Mouse (Mus musculus) embryonic facial prominence, embryonic 10.5 days (tissue): ENCODE measurements around the gene Nrn1l. TPM values are rescaled to one million over a fixed set of nuclear protein-coding genes. Genes with fewer than 3 reads are reported as not detected.

ENCODE experiments used
- DNase-seq: peaks from one replicate; pipeline ENCODE4 v3.0.0-alpha.2; 2017; ENCODE audit warnings: low spot score
- H3K27ac ChIP-seq: fragments of 300-500 bp; sonication (generic); replicated peaks from 2 replicates; pipeline ENCODE4 v1.5.1; 2016; ENCODE audit warnings: mild to moderate bottlenecking
- H3K27me3 ChIP-seq: fragments of 300-500 bp; sonication (generic); replicated peaks from 2 replicates; pipeline ENCODE4 v1.6.1; 2016; ENCODE audit warnings: low read depth, mild to moderate bottlenecking; ENCODE audit not compliant: poor library complexity, severe bottlenecking
- H3K36me3 ChIP-seq: fragments of 300-500 bp; sonication (generic); replicated peaks from 2 replicates; pipeline ENCODE4 v1.6.1; 2016; ENCODE audit warnings: mild to moderate bottlenecking, moderate library complexity
- H3K4me1 ChIP-seq: fragments of 300-500 bp; sonication (generic); 2 replicates; pipeline ENCODE4 v1.6.1; 2016
- H3K4me3 ChIP-seq: fragments of 300-500 bp; sonication (generic); 2 replicates; pipeline ENCODE4 v1.5.1; 2016; ENCODE audit warnings: mild to moderate bottlenecking, moderate library complexity
- H3K9me3 ChIP-seq: fragments of 300-500 bp; sonication (generic); 2 replicates; pipeline ENCODE4 v1.6.1; 2016; ENCODE audit warnings: mild to moderate bottlenecking
- WGBS: fragments of 180-500 bp; shearing (Covaris S2); methylation state at CpG from one replicate; pipeline ENCODE4 v1.1.7; 2016; 5-methylcytosine and 5-hydroxymethylcytosine counted together
- polyA plus RNA-seq: library from polyadenylated mRNA; unstranded; fragments of >200 nt; fragmentation: Nextera tagmentation; extraction: Ambion mirVana; gene quantifications from 2 replicates; pipeline ENCODE4 v1.2.1, GENCODE M21; 2016

Nrn1l gene
- polyA plus RNA-seq, 1 experiment from 2014 or later, result 0.54 TPM

DNA sequence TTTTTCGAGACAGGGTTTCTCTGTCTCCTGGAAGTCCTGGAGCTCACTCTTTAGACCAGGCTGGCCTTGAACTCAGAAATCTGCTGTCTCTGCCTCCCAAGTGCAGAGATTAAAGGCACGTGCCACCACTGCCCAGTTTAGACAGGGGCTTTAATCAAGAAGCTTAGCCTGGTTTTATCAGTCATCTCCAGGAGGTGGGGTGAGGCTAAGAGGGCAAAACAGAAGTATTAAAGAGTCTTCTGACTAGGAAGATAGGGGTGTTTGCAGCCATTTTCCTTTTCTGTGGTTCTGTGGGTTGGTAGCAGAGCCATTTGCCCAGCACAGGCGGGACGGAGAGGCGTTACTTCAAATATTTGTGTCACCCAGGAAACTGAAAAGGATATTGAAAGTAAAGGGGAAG lies 34.1 kb upstream of the Nrn1l start:
- H3K4me3 ChIP-seq, result peak overlapping the region; percentile 99; the same call in 1 of the 2 replicates

DNA sequence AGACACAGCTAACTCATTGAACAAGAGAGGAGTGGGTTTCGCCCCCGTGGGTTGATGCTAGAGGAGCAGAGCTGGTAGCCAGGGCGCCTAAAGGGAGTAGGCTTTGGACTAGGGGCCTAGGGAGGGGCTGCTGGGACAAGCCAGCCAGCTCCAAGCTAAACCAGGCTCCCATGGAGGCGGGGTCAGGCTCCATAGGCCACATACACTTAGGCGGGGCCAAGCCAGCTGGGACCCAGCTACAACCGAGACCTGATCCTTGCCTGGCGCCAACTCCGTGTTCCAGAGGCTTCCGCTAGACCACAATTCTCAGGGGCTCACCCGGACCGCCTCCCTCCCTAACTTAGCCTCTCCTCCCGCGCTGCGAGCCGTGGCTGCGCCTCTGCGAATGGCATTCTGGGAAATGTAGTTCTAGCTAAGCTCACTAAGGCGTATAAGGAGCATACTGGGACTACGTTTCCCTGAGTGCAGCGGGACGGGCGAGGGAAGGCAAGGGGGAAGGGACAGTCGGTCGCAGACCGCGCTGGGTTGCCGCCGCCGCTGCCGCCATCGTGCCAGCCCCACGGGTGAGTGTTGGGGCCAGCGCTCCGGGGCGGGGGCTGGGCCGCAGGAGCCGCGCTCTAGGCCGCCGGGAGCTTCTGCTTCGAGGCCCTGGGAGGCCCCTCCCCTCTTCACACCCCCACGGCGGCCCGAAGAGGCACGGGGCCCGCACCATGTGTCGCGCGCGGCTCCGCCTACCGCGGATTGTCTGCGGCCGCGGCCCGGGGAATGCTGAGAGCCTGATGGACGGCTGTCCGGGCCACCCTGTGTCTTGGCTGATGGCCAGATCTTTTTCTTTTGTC lies 33.0 kb upstream of the Nrn1l start, which contains the start of gene Nutf2:
Gene Nutf2, plus strand, starts transcription at position 438 of the 839 bp plus-strand sequence.
- H3K36me3 ChIP-seq, result peaks cover 51% of the 10 kb centered on the region
- under 1% methylated on average over 59 of the region's 59 CpGs for WGBS
- H3K27ac ChIP-seq, result peak within 1 kb of the TSS; percentile 99

More for the DNA sequence above, 34.1 kb upstream of the Nrn1l start:
- H3K27me3 ChIP-seq, result no peaks in the 10 kb centered on the region
- DNase-seq, result no peak
- no peaks in the 10 kb centered on the region for H3K9me3 ChIP-seq
- peaks cover 42% of the 10 kb centered on the region for H3K36me3 ChIP-seq
- H3K27ac ChIP-seq, result peak overlapping the region; percentile 99
- peaks cover 76% of the 10 kb centered on the region for H3K4me1 ChIP-seq
- WGBS, result 83% methylated on average over 5 of the region's 5 CpGs

GRCm38 (mm10) chr8:105861951-105862350 lies 31.4 kb upstream of the Nrn1l start:
- Histone ChIP-seq H3K9me3 (no peaks in the 10 kb centered on the region), H3K36me3 (peaks cover 66% of the 10 kb centered on the region), H3K27ac (peak overlapping the region; percentile 99; the same call in 1 of the 2 replicates), H3K27me3 (no peaks in the 10 kb centered on the region), H3K4me1 (peaks cover 55% of the 10 kb centered on the region), H3K4me3 (peak overlapping the region; percentile 99)
- 3% methylated on average over 1 of the region's 1 CpGs for WGBS
- DNase-seq, result peak; percentile 15

More for the DNA sequence above, 33.0 kb upstream of the Nrn1l start, which contains the start of gene Nutf2:
- H3K27me3 ChIP-seq, result no peaks in the 10 kb centered on the region
- H3K4me1 ChIP-seq, result peaks cover 71% of the 10 kb centered on the region
- peak; percentile 98 for DNase-seq
- H3K9me3 ChIP-seq, result no peaks in the 10 kb centered on the region
- H3K4me3 ChIP-seq, result peak within 1 kb of the TSS; percentile 99

- no peak for DNase-seq
- Histone ChIP-seq H3K27ac (no peak overlapping the region), H3K4me1 (peaks cover 25% of the 10 kb centered on the region), H3K27me3 (no peaks in the 10 kb centered on the region), H3K9me3 (no peaks in the 10 kb centered on the region), H3K4me3 (no peak overlapping the region), H3K36me3 (peaks cover 92% of the 10 kb centered on the region)
- WGBS, result 84% methylated on average over 6 of the region's 6 CpGs
Measured at GRCm38 (mm10) chr8:105866364-105867029, 26.9 kb upstream of the Nrn1l start.

- Histone ChIP-seq H3K4me3 (no peak overlapping the region), H3K4me1 (no peaks in the 10 kb centered on the region), H3K27me3 (no peaks in the 10 kb centered on the region), H3K36me3 (peaks cover 95% of the 10 kb centered on the region), H3K27ac (no peak overlapping the region), H3K9me3 (no peaks in the 10 kb centered on the region)
- 91% methylated on average over 6 of the region's 6 CpGs for WGBS
- DNase-seq, result no peak
Measured at GRCm38 (mm10) chr8:105874301-105874700, 19.1 kb upstream of the Nrn1l start.

- Histone ChIP-seq H3K27me3 (no peaks in the 10 kb centered on the region), H3K36me3 (peaks cover 66% of the 10 kb centered on the region), H3K27ac (peak within 1 kb of the TSS; percentile 90), H3K4me1 (peaks cover 30% of the 10 kb centered on the region), H3K4me3 (peak within 1 kb of the TSS; percentile 95), H3K9me3 (no peaks in the 10 kb centered on the region)
- DNase-seq, result peak; percentile 87
- under 1% methylated on average over 45 of the region's 45 CpGs for WGBS
Measured at GRCm38 (mm10) chr8:105880754-105881520, 12.4 kb upstream of the Nrn1l start, which contains the start of gene Edc4. Gene Edc4 (plus strand): TSS chr8:105880881.

DNA sequence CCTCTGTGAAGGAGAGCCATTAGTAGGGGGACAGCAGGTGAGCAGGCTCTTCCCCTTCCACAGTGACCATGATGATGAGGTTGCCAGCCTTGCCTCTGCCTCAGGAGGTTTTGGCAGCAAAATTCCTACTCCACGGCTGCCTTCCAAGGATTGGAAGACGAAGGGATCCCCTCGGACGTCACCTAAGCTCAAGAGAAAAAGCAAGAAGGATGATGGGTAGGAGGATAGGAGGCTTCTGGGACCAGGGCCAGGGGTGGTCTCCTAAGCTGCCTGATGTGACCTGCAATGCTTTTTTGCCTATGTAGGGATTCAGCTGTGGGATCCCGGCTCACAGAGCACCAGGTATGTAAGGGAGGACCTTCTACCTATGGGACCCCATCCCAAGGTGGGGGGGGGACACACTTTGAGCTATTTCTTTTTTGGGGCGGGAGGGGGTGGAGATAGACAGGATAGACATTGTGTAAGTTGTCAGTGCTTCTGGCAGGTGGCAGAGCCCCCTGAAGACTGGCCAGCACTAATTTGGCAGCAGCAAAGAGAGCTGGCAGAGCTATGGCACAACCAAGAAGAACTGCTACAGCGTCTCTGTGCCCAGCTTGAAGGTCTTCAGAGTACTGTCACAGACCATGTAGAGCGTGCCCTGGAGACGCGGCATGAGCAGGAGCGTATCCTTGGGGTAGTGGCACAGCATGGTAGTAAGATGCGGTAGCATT lies 3.5 kb upstream of the Nrn1l start:
- Histone ChIP-seq H3K9me3 (no peaks in the 10 kb centered on the region), H3K4me1 (peaks cover 10% of the 10 kb centered on the region), H3K4me3 (no peak overlapping the region), H3K27ac (no peak overlapping the region), H3K27me3 (no peaks in the 10 kb centered on the region), H3K36me3 (peaks cover 99% of the 10 kb centered on the region)
- WGBS, result 93% methylated on average over 12 of the region's 12 CpGs
- DNase-seq, result no peak

- WGBS, result 92% methylated on average over 6 of the region's 6 CpGs
- Histone ChIP-seq H3K27me3 (no peaks in the 10 kb centered on the region), H3K27ac (no peak overlapping the region), H3K4me3 (no peak overlapping the region), H3K4me1 (peaks cover 10% of the 10 kb centered on the region), H3K36me3 (peaks cover 92% of the 10 kb centered on the region), H3K9me3 (no peaks in the 10 kb centered on the region)
- no peak for DNase-seq
Measured at GRCm38 (mm10) chr8:105890870-105891269, 2.5 kb upstream of the Nrn1l start.

GRCm38 (mm10) chr8:105892432-105892831 lies 935 bp upstream of the Nrn1l start:
- WGBS, result 88% methylated on average over 6 of the region's 6 CpGs
- Histone ChIP-seq H3K9me3 (no peaks in the 10 kb centered on the region), H3K4me1 (peaks cover 10% of the 10 kb centered on the region), H3K4me3 (no peak overlapping the region), H3K27ac (no peak overlapping the region), H3K36me3 (peaks cover 76% of the 10 kb centered on the region), H3K27me3 (no peaks in the 10 kb centered on the region)
- DNase-seq, result no peak

DNA sequence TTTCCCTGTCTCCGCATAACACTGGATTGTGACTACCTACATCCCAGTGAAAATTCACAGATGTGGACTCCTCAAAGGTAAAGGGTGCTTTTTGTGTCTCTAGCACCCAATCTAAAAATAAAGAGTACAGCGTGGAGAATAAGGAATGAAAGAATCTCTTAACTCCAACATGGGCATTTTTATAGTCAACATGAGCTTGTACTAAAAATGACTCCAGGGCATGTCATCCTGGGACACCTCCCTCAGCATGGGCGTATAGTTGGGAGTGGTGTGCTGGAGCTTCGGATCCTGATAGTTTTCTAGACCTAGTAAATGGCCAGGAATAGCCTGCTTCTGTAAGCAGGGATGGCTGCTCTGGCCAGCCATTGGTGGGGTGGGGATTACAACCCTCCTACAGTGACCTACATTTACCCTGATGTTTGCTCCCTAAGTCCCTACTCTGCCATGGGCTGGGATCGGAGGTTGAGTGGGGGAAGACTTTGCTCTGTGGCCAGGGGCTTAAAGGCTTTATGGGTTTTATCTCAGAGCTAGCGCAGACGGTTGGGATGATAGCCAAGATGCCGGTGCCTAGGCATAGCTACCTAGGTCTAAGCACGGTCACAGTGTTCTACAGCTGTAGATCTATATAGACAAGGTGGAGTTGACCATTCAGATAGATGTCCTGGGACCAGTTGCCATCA lies 4.6 kb downstream of the Nrn1l start:
- Histone ChIP-seq H3K4me3 (no peak overlapping the region), H3K27ac (no peak overlapping the region), H3K27me3 (no peaks in the 10 kb centered on the region), H3K4me1 (peaks cover 15% of the 10 kb centered on the region), H3K36me3 (peaks cover 21% of the 10 kb centered on the region), H3K9me3 (no peaks in the 10 kb centered on the region)
- 84% methylated on average over 9 of the region's 9 CpGs for WGBS
- no peak for DNase-seq

GRCm38 (mm10) chr8:105900180-105900940 lies 7.0 kb downstream of the Nrn1l start, which contains the start of gene Pskh1:
Gene Pskh1 (plus strand): TSS chr8:105900441.
- Histone ChIP-seq H3K36me3 (no peaks in the 10 kb centered on the region), H3K27me3 (no peaks in the 10 kb centered on the region), H3K27ac (peak within 1 kb of the TSS; percentile 98), H3K4me3 (peak within 1 kb of the TSS; percentile 97), H3K9me3 (no peaks in the 10 kb centered on the region), H3K4me1 (peaks cover 8% of the 10 kb centered on the region)
- WGBS, result under 1% methylated on average over 68 of the region's 68 CpGs
- peak; percentile 96 for DNase-seq
